Mouse (Mus musculus): Measurements from ENCODE around the gene Gng12. TPM values are rescaled to one million over a fixed set of nuclear protein-coding genes. Genes with fewer than 3 reads are reported as not detected.
"Not testable (repeated sequence)": the region's sequence is repeated elsewhere in the genome, so short reads cannot be mapped to it uniquely, and the experiment has no call there.

Gene Gng12
- polyA plus RNA-seq, 1 experiment from 2014 or later: 130 TPM

DNA sequence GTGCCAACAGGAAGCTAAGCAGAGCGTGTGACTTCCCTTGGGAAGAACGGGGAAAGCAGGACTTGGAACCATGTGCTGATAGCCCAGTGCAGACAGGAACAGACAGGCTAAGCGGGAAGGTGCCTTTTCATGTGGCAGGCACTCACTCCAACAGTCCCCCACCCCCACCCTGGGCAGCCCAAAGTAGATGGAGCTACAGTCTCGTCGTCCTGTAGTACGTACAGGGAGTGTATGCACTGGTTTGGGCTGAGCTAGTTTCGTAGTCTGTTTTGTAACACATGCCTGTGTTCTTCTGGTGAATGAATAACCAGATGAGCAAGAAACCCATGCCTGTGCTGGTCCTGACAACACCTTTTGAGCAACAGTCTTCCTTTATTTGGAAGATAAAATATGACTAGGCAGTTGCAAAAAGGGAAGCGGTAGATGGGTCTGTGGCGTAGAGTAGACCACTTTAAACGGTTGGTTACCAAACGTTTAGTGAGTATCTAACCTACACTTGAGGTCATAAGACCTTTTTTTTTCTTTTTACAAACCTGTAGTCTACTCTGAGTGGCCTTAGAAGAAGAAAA lies 57.8 kb downstream of the Gng12 start:
- peak; percentile 67; the same call in 1 of the 2 replicates for ATAC-seq (ENCODE audit: insufficient number of reproducible peaks, insufficient read depth, low FRiP score, low read depth)
- Histone ChIP-seq H3K4me3 (ENCODE audit: low read depth, low read length) (no peak overlapping the region), H3K27me3 (ENCODE audit: control insufficient read depth, insufficient read depth, low read length) (no peaks in the 10 kb centered on the region), H3K36me3 (ENCODE audit: control insufficient read depth, insufficient read depth, low read length) (no peaks in the 10 kb centered on the region), H3K9ac (replicated peaks; ENCODE audit: low read depth, low read length) (no peak overlapping the region), H3K4me2 (replicated peaks; ENCODE audit: low read depth, low read length) (no peak overlapping the region), H3K4me1 (ENCODE audit: control insufficient read depth, insufficient read depth, low read length) (no peaks in the 10 kb centered on the region), H3K27ac (ENCODE audit: low read length) (no peak overlapping the region), H3K9me3 (ENCODE audit: control insufficient read depth, low read depth, low read length) (no peaks in the 10 kb centered on the region)
- WGBS: 68% methylated on average over 11 of the region's 11 CpGs

DNA sequence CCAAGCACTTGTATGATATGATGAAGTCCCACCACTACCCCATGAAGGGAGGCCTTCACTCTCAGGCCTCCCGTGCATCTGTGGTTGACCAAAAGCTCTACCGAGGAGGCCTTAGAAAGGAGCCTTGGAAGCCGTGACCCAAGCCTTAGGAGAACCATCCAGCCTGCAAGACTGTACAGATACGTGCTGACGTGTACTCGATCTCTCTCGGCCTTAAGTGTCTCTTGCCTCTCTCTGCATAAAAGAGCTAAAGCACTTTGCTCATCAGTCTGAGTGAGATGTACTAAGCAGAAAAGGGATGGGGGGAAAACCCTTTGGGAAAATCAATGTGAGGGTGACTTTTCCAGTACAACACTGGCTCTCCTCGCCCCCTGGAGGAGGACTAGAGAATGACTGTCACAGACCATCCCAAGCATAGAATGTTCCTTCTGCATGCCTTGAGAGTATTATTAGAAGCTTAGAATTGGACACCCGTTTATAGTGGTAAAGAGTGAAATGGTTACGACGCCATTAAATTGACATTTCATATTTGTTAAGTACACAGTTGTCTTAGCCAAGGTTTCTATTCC lies 59.0 kb downstream of the Gng12 start:
- no peak overlapping the region for H3K4me3 ChIP-seq (ENCODE audit: low read depth, low read length)
- no peaks in the 10 kb centered on the region for H3K9me3 ChIP-seq (ENCODE audit: control insufficient read depth, low read depth, low read length)
- H3K36me3 ChIP-seq (ENCODE audit: control insufficient read depth, insufficient read depth, low read length): no peaks in the 10 kb centered on the region
- ATAC-seq (ENCODE audit: insufficient number of reproducible peaks, insufficient read depth, low FRiP score, low read depth): no peak
- H3K4me1 ChIP-seq (ENCODE audit: control insufficient read depth, insufficient read depth, low read length): no peaks in the 10 kb centered on the region
- H3K9ac ChIP-seq (replicated peaks; ENCODE audit: low read depth, low read length): no peak overlapping the region
- H3K27ac ChIP-seq (ENCODE audit: low read length): no peak overlapping the region
- H3K27me3 ChIP-seq (ENCODE audit: control insufficient read depth, insufficient read depth, low read length): no peaks in the 10 kb centered on the region
- H3K4me2 ChIP-seq (replicated peaks; ENCODE audit: low read depth, low read length): no peak overlapping the region
- WGBS: 86% methylated on average over 11 of the region's 11 CpGs

DNA sequence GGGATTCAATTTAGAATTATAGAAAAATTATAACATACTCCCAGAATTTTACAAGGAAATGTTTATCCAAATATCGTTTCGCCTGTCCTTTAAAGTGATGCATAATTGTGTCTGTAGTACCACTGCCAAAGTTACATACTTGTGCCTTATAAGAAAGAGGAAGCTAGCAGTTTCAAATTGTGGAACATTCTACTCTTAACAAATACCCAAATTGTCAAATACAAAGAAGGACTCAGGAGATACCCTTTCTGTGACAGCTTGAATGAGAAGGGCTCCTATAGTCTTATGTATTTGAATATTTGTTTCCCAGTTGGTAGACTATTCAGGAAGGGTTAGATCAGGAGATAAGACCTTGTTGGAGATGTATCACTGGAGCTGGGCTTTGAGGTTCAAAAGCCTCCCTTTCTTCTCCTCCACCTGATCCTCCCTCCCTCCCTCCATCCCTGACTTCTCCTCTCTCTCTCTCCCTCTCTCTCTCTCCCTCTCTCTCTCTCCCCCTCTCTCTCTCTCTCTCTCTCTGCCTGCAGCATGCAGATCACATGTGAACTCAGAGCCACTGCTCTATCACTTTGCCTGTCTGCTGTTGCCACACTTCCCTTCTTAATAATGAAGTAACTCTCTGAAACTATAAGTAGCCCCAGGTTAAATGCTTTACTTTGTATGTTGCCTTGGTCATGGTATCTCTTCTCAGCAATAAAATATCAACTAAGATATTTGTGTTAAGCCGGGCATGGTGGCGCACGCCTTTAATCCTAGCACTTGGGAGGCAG lies 62.5 kb downstream of the Gng12 start:
- no peaks in the 10 kb centered on the region for H3K4me1 ChIP-seq (ENCODE audit: control insufficient read depth, insufficient read depth, low read length)
- H3K27me3 ChIP-seq (ENCODE audit: control insufficient read depth, insufficient read depth, low read length): no peaks in the 10 kb centered on the region
- no peak overlapping the region for H3K4me2 ChIP-seq (replicated peaks; ENCODE audit: low read depth, low read length)
- H3K9me3 ChIP-seq (ENCODE audit: control insufficient read depth, low read depth, low read length): no peaks in the 10 kb centered on the region
- H3K4me3 ChIP-seq (ENCODE audit: low read depth, low read length): no peak overlapping the region
- 84% methylated on average over 5 of the region's 5 CpGs for WGBS
- no peak overlapping the region for H3K27ac ChIP-seq (ENCODE audit: low read length)
- no peak overlapping the region for H3K9ac ChIP-seq (replicated peaks; ENCODE audit: low read depth, low read length)
- no peaks in the 10 kb centered on the region for H3K36me3 ChIP-seq (ENCODE audit: control insufficient read depth, insufficient read depth, low read length)
- no peak for ATAC-seq (ENCODE audit: insufficient number of reproducible peaks, insufficient read depth, low FRiP score, low read depth)

DNA sequence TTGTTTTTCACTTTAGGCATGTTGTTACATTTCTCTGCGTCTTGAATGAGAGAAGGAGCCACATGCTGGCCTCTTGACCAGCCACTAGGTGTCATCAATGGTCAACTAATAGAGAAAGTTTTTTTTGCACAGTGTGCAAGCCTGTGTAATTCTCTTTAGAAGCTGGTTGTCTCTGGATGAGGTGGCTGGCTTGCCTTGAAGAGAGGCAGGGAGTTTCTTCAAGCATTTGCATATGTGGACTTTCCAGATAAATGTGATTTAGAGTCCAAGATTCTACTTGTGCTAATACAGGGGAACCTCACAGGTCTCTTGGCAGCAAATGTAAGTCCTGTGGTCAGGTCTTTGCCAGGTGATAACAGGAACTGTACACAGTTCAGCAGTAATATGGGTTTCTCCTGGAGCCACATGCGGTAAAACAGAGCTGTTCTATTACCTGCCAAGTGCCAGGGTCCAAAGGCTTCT lies 66.4 kb downstream of the Gng12 start:
- H3K4me1 ChIP-seq (ENCODE audit: control insufficient read depth, insufficient read depth, low read length): peaks cover 6% of the 10 kb centered on the region
- peak; percentile 66; the same call in 1 of the 2 replicates for ATAC-seq (ENCODE audit: insufficient number of reproducible peaks, insufficient read depth, low FRiP score, low read depth)
- H3K27ac ChIP-seq (ENCODE audit: low read length): no peak overlapping the region
- no peaks in the 10 kb centered on the region for H3K36me3 ChIP-seq (ENCODE audit: control insufficient read depth, insufficient read depth, low read length)
- no peaks in the 10 kb centered on the region for H3K9me3 ChIP-seq (ENCODE audit: control insufficient read depth, low read depth, low read length)
- no peak overlapping the region for H3K9ac ChIP-seq (replicated peaks; ENCODE audit: low read depth, low read length)
- no peak overlapping the region for H3K4me2 ChIP-seq (replicated peaks; ENCODE audit: low read depth, low read length)
- WGBS: 32% methylated on average over 2 of the region's 2 CpGs
- H3K4me3 ChIP-seq (ENCODE audit: low read depth, low read length): no peak overlapping the region
- H3K27me3 ChIP-seq (ENCODE audit: control insufficient read depth, insufficient read depth, low read length): no peaks in the 10 kb centered on the region

DNA sequence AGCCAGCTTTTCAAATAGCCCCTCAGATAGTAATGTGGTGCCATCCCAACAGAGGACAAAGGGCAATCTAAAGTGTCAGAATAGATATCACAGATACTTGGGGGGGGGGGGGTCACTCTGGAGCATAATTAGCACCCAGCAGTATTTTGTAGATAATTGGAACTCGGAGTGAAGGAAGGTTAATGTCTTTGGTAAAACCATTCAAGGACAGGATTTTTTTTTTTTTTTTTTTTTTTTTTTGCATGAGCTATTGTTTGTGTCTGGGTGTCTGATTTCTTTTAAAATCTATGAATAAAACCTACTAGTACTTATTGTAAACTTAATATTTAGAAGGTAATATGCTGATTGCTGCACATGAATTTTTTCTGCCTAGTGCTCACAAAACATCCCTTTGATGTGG lies 66.9 kb downstream of the Gng12 start:
- no peak overlapping the region for H3K27ac ChIP-seq (ENCODE audit: low read length)
- no peak overlapping the region for H3K4me2 ChIP-seq (replicated peaks; ENCODE audit: low read depth, low read length)
- no peaks in the 10 kb centered on the region for H3K9me3 ChIP-seq (ENCODE audit: control insufficient read depth, low read depth, low read length)
- 84% methylated on average over 1 of the region's 1 CpGs for WGBS
- H3K4me1 ChIP-seq (ENCODE audit: control insufficient read depth, insufficient read depth, low read length): peaks cover 8% of the 10 kb centered on the region
- ATAC-seq (ENCODE audit: insufficient number of reproducible peaks, insufficient read depth, low FRiP score, low read depth): no peak
- H3K4me3 ChIP-seq (ENCODE audit: low read depth, low read length): no peak overlapping the region
- no peak overlapping the region for H3K9ac ChIP-seq (replicated peaks; ENCODE audit: low read depth, low read length)
- no peaks in the 10 kb centered on the region for H3K36me3 ChIP-seq (ENCODE audit: control insufficient read depth, insufficient read depth, low read length)
- H3K27me3 ChIP-seq (ENCODE audit: control insufficient read depth, insufficient read depth, low read length): no peaks in the 10 kb centered on the region

DNA sequence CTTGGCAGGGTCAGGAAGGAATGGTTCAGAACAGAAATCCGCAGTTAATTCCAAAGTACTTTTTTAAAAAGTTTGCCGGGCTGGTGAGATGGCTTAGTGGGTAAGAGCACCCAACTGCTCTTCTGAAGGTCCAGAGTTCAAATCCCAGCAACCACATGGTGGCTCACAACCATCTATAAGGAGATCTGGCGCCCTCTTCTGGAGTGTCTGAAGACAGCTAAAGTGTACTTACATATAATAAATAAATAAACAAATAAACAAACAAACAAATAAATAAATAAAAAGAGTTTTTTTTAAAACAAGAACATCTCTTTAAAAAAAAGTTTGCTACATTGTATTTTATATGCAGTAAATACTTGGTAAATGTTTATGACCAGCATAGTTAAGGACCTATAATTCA lies 67.5 kb downstream of the Gng12 start:
- H3K27me3 ChIP-seq (ENCODE audit: control insufficient read depth, insufficient read depth, low read length); H3K9me3 ChIP-seq (ENCODE audit: control insufficient read depth, low read depth, low read length); H3K4me3 ChIP-seq (ENCODE audit: low read depth, low read length); ATAC-seq (ENCODE audit: insufficient number of reproducible peaks, insufficient read depth, low FRiP score, low read depth); H3K27ac ChIP-seq (ENCODE audit: low read length); H3K9ac ChIP-seq (replicated peaks; ENCODE audit: low read depth, low read length); H3K4me1 ChIP-seq (ENCODE audit: control insufficient read depth, insufficient read depth, low read length); H3K36me3 ChIP-seq (ENCODE audit: control insufficient read depth, insufficient read depth, low read length); H3K4me2 ChIP-seq (replicated peaks; ENCODE audit: low read depth, low read length): not testable (repeated sequence)
- WGBS: 80% methylated on average over 3 of the region's 3 CpGs

DNA sequence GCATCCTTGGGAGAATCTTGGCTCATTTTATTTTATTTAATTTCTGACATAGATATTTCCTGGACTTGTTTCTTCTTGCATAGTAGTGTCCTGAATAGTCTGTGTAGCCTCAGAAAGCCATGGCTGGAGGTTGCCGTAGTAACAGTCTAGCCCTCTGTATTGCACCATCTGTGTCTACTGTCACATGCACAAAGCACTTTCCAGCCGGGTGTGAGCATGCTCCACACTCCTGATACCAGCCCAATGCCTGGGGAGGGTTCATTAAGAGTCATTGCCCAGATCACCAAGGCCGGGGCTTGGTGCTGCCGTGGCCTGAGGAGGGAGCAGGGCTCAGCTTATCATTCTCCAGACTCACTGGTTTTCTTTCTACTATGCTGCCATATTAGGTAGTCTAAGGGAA lies 68.0 kb downstream of the Gng12 start:
- Histone ChIP-seq H3K36me3 (ENCODE audit: control insufficient read depth, insufficient read depth, low read length) (no peaks in the 10 kb centered on the region), H3K4me2 (replicated peaks; ENCODE audit: low read depth, low read length) (no peak overlapping the region), H3K4me1 (ENCODE audit: control insufficient read depth, insufficient read depth, low read length) (peaks cover 8% of the 10 kb centered on the region), H3K27ac (ENCODE audit: low read length) (no peak overlapping the region), H3K4me3 (ENCODE audit: low read depth, low read length) (no peak overlapping the region), H3K9me3 (ENCODE audit: control insufficient read depth, low read depth, low read length) (no peaks in the 10 kb centered on the region), H3K9ac (replicated peaks; ENCODE audit: low read depth, low read length) (no peak overlapping the region), H3K27me3 (ENCODE audit: control insufficient read depth, insufficient read depth, low read length) (no peaks in the 10 kb centered on the region)
- 77% methylated on average over 4 of the region's 4 CpGs for WGBS
- ATAC-seq (ENCODE audit: insufficient number of reproducible peaks, insufficient read depth, low FRiP score, low read depth): peak; percentile 56; the same call in 1 of the 2 replicates

DNA sequence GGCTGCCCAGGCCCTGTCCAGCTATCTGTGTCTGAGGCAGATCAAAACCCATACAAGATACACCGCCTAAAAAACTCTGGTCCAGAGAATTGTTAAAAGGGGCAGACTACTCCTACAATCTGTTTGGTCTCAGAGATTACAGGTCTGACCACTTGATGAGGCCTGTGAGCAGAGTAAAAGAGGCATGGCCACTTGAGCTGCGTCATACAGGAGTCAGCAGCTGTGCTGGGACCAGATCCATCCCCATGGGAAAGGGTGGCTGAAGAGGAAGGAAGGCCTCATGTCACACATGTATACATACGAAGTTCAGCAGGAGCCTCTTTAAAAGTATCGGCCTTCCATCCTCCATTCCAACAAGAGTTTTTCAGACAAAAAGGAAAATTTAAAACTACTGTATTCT lies 69.0 kb downstream of the Gng12 start:
- Histone ChIP-seq H3K4me2 (replicated peaks; ENCODE audit: low read depth, low read length) (no peak overlapping the region), H3K36me3 (ENCODE audit: control insufficient read depth, insufficient read depth, low read length) (no peaks in the 10 kb centered on the region), H3K27ac (ENCODE audit: low read length) (no peak overlapping the region), H3K4me3 (ENCODE audit: low read depth, low read length) (no peak overlapping the region), H3K4me1 (ENCODE audit: control insufficient read depth, insufficient read depth, low read length) (peaks cover 8% of the 10 kb centered on the region), H3K9ac (replicated peaks; ENCODE audit: low read depth, low read length) (no peak overlapping the region), H3K9me3 (ENCODE audit: control insufficient read depth, low read depth, low read length) (no peaks in the 10 kb centered on the region), H3K27me3 (ENCODE audit: control insufficient read depth, insufficient read depth, low read length) (no peaks in the 10 kb centered on the region)
- no peak for ATAC-seq (ENCODE audit: insufficient number of reproducible peaks, insufficient read depth, low FRiP score, low read depth)
- WGBS: 76% methylated on average over 4 of the region's 4 CpGs
